Mouse (Mus musculus) MEL (cell line): Measurements from ENCODE around the gene Ccpg1. TPM values are rescaled to one million over a fixed set of nuclear protein-coding genes. Genes with fewer than 3 reads are reported as not detected.

ENCODE experiments used
- DNase-seq: peaks from one replicate; pipeline ENCODE4 v3.0.0; 2011; ENCODE audit warnings: low read depth, low spot score
- H3K27ac ChIP-seq: 2 replicates; pipeline ENCODE4 v1.5.1; 2012; ENCODE audit warnings: low read depth, mild to moderate bottlenecking, control low read depth, low read length, moderate library complexity; ENCODE audit not compliant: control insufficient read depth
- H3K27me3 ChIP-seq, 2 experiments: fragments of 150-350 bp in 1 of 2; sonication (generic) in 1 of 2; 2 replicates each; pipeline ENCODE4 v1.6.1; 2012; ENCODE audit warnings: low read length in 2 of 2, mild to moderate bottlenecking in 2 of 2, improper control_type of control experiment in 1 of 2, moderate library complexity in 1 of 2; ENCODE audit not compliant: insufficient read depth in 2 of 2, control insufficient read depth in 1 of 2
- H3K36me3 ChIP-seq, 2 experiments: 2 replicates each; pipeline ENCODE4 v1.6.1; 2012 to 2014; ENCODE audit warnings: low read length in 2 of 2, improper control_type of control experiment in 1 of 2, inconsistent platforms in 1 of 2, mild to moderate bottlenecking in 1 of 2; ENCODE audit not compliant: insufficient read depth in 2 of 2, control insufficient read depth in 1 of 2
- H3K4me1 ChIP-seq, 2 experiments: fragments of 150-350 bp in 1 of 2; sonication (generic) in 1 of 2; 2 replicates each; pipeline ENCODE4 v1.6.1; 2012; ENCODE audit warnings: low read length in 2 of 2, improper control_type of control experiment in 1 of 2, mild to moderate bottlenecking in 1 of 2; ENCODE audit not compliant: insufficient read depth in 2 of 2, control insufficient read depth in 1 of 2
- H3K4me3 ChIP-seq, 2 experiments: fragments of 150-350 bp in 1 of 2; sonication (generic) in 1 of 2; 2 replicates each; pipeline ENCODE4 v1.5.1; 2012; ENCODE audit warnings: low read depth in 2 of 2, low read length in 2 of 2, mild to moderate bottlenecking in 2 of 2, moderate library complexity in 2 of 2, control low read depth in 1 of 2, improper control_type of control experiment in 1 of 2; ENCODE audit not compliant: control insufficient read depth in 1 of 2, insufficient read depth in 1 of 2
- H3K79me2 ChIP-seq: 2 replicates; pipeline ENCODE4 v1.6.1; 2012; ENCODE audit warnings: mild to moderate bottlenecking, low read length, moderate library complexity; ENCODE audit not compliant: control insufficient read depth, poor library complexity, insufficient read depth
- H3K9ac ChIP-seq: 2 replicates; pipeline ENCODE4 v1.6.1; 2012; ENCODE audit warnings: low read depth, mild to moderate bottlenecking, control low read depth, low read length, moderate library complexity; ENCODE audit not compliant: control insufficient read depth, poor library complexity, severe bottlenecking
- H3K9me3 ChIP-seq: fragments of 150-350 bp; sonication (generic); replicated peaks from 2 replicates; pipeline ENCODE4 v1.6.1; 2012; ENCODE audit warnings: mild to moderate bottlenecking, low read length, improper control_type of control experiment, moderate library complexity; ENCODE audit not compliant: insufficient read depth
- BHLHE40 ChIP-seq: IDR thresholded peaks from 2 replicates; pipeline ENCODE4 v1.6.1; 2012; ENCODE audit warnings: low read depth, mild to moderate bottlenecking, inconsistent platforms, low read length, improper control_type of control experiment, borderline replicate concordance
- CHD1 ChIP-seq: IDR thresholded peaks from 2 replicates; pipeline ENCODE4 v1.6.1; 2012; ENCODE audit warnings: low read depth, mild to moderate bottlenecking, inconsistent platforms, low read length, improper control_type of control experiment
- CTCF ChIP-seq, 3 experiments: IDR thresholded peaks in 2 of 3; conservative IDR thresholded peaks in 1 of 3; 2 replicates each; pipeline ENCODE4 v1.5.1; 2011 to 2012; ENCODE audit warnings: low read length in 3 of 3, low read depth in 2 of 3, mild to moderate bottlenecking in 2 of 3, improper control_type of control experiment in 1 of 3, inconsistent platforms in 1 of 3, mixed read lengths in 1 of 3, moderate library complexity in 1 of 3; ENCODE audit not compliant: control insufficient read depth in 1 of 3, insufficient read depth in 1 of 3, poor library complexity in 1 of 3, severe bottlenecking in 1 of 3
- E2F4 ChIP-seq: IDR thresholded peaks from 2 replicates; pipeline ENCODE4 v1.6.1; 2011; ENCODE audit warnings: low read depth, low read length, improper control_type of control experiment, borderline replicate concordance
- ELF1 ChIP-seq: IDR thresholded peaks from 2 replicates; pipeline ENCODE4 v1.6.1; 2014; ENCODE audit warnings: low read depth, mild to moderate bottlenecking, inconsistent platforms, low read length, improper control_type of control experiment, moderate library complexity
- ETS1 ChIP-seq: IDR thresholded peaks from 2 replicates; pipeline ENCODE4 v1.6.1; 2012; ENCODE audit warnings: low read depth, mild to moderate bottlenecking, inconsistent platforms, low read length, improper control_type of control experiment, moderate library complexity
- GABPA ChIP-seq: IDR thresholded peaks from 2 replicates; pipeline ENCODE4 v1.6.1; 2012; ENCODE audit warnings: low read depth, mild to moderate bottlenecking, inconsistent platforms, low read length, improper control_type of control experiment, moderate library complexity
- HCFC1 ChIP-seq: IDR thresholded peaks from 2 replicates; pipeline ENCODE4 v1.6.1; 2012; ENCODE audit warnings: low read depth, mild to moderate bottlenecking, inconsistent platforms, low read length, improper control_type of control experiment, moderate library complexity
- JUND ChIP-seq: IDR thresholded peaks from 2 replicates; pipeline ENCODE4 v1.6.1; 2011; ENCODE audit warnings: low read depth, mild to moderate bottlenecking, improper control_type of control experiment, low read length
- KAT2A ChIP-seq: conservative IDR thresholded peaks from 2 replicates; pipeline ENCODE4 v1.6.1; 2012; ENCODE audit warnings: low read depth, low read length, improper control_type of control experiment, inconsistent platforms
- MAFK ChIP-seq: IDR thresholded peaks from 2 replicates; pipeline ENCODE4 v1.6.1; 2011; ENCODE audit warnings: low read depth, mild to moderate bottlenecking, low read length, improper control_type of control experiment, borderline replicate concordance
- MAX ChIP-seq: IDR thresholded peaks from 2 replicates; pipeline ENCODE4 v1.6.1; 2011; ENCODE audit warnings: low read length, improper control_type of control experiment
- MAZ ChIP-seq: IDR thresholded peaks from 2 replicates; pipeline ENCODE4 v1.6.1; 2012; ENCODE audit warnings: low read depth, mild to moderate bottlenecking, inconsistent platforms, low read length, improper control_type of control experiment
- MEF2A ChIP-seq: IDR thresholded peaks from 2 replicates; pipeline ENCODE4 v1.6.1; 2014; ENCODE audit warnings: low read depth, mild to moderate bottlenecking, inconsistent platforms, low read length, improper control_type of control experiment; ENCODE audit not compliant: poor library complexity, insufficient replicate concordance, severe bottlenecking; ENCODE audit errors: extremely low read depth
- MXI1 ChIP-seq: IDR thresholded peaks from 2 replicates; pipeline ENCODE4 v1.6.1; 2011; ENCODE audit warnings: mild to moderate bottlenecking, low read depth, low read length, improper control_type of control experiment
- MYC ChIP-seq: IDR thresholded peaks from 2 replicates; pipeline ENCODE4 v1.6.1; 2011; ENCODE audit warnings: low read depth, mild to moderate bottlenecking, low read length, improper control_type of control experiment, moderate library complexity
- NRF1 ChIP-seq: IDR thresholded peaks from 2 replicates; pipeline ENCODE4 v1.6.1; 2014; ENCODE audit warnings: low read depth, mild to moderate bottlenecking, inconsistent platforms, low read length, improper control_type of control experiment, moderate library complexity; ENCODE audit not compliant: poor library complexity, insufficient read depth, severe bottlenecking
- POLR2A ChIP-seq, 2 experiments: IDR thresholded peaks; 2 replicates each; pipeline ENCODE4 v1.6.1; 2011 to 2012; ENCODE audit warnings: low read length in 2 of 2, mild to moderate bottlenecking in 2 of 2, control low read depth in 1 of 2, improper control_type of control experiment in 1 of 2, low read depth in 1 of 2, moderate library complexity in 1 of 2; ENCODE audit not compliant: control insufficient read depth in 1 of 2, insufficient read depth in 1 of 2, poor library complexity in 1 of 2
- POLR2AphosphoS5 ChIP-seq: IDR thresholded peaks from 2 replicates; pipeline ENCODE4 v1.6.1; 2012; ENCODE audit warnings: low read depth, borderline replicate concordance, mild to moderate bottlenecking, inconsistent platforms, low read length, moderate library complexity, mixed read lengths
- RAD21 ChIP-seq: IDR thresholded peaks from 2 replicates; pipeline ENCODE4 v1.6.1; 2011; ENCODE audit warnings: mild to moderate bottlenecking, low read depth, low read length, improper control_type of control experiment
- TBP ChIP-seq: IDR thresholded peaks from 2 replicates; pipeline ENCODE4 v1.8.0; 2011; ENCODE audit warnings: low read depth, low read length, improper control_type of control experiment
- USF1 ChIP-seq: IDR thresholded peaks from 2 replicates; pipeline ENCODE4 v1.6.1; 2014; ENCODE audit warnings: low read depth, mild to moderate bottlenecking, inconsistent platforms, low read length, improper control_type of control experiment, moderate library complexity
- ZC3H11A ChIP-seq: IDR thresholded peaks from 2 replicates; pipeline ENCODE4 v1.6.1; 2012; ENCODE audit warnings: low read depth, mild to moderate bottlenecking, inconsistent platforms, low read length, improper control_type of control experiment
- ZMIZ1 ChIP-seq: IDR thresholded peaks from 2 replicates; pipeline ENCODE4 v1.6.1; 2012; ENCODE audit warnings: low read depth, mild to moderate bottlenecking, inconsistent platforms, low read length, improper control_type of control experiment, moderate library complexity
- polyA plus RNA-seq, 2 experiments: library from polyadenylated mRNA; stranded (reverse) in 1 of 2; unstranded in 1 of 2; fragments of >175 nt in 1 of 2; fragments of >200 nt in 1 of 2; gene quantifications; 2 replicates each; pipeline versions ENCODE4 v1.2.1 to v1.2.4; 2012; ENCODE audit warnings: low replicate concordance in 2 of 2, low read depth in 1 of 2; ENCODE audit not compliant: insufficient read length in 2 of 2, insufficient read depth in 1 of 2, missing spikeins in 1 of 2
- total RNA-seq: library from RNA; depleted of rRNA; stranded (reverse); fragments of 300-350 nt; gene quantifications from 2 replicates; pipeline ENCODE4 v1.2.3, GENCODE M21; 2012

The Ccpg1 gene
- total and polyA plus RNA-seq, 3 experiments: 2.1 to 12.5 TPM; not detected in 1

GRCm38 (mm10) chr9:72969874-72970273, 15.4 kb upstream of the Ccpg1 start:
- DNase-seq: no peak

GRCm38 (mm10) chr9:72972435-72972834, 12.8 kb upstream of the Ccpg1 start:
- no peak overlapping the region for H3K9ac ChIP-seq
- H3K79me2 ChIP-seq: no peaks in the 10 kb centered on the region
- DNase-seq: no peak
- H3K36me3 ChIP-seq: no peaks in the 10 kb centered on the region
- no peak overlapping the region for H3K4me3 ChIP-seq
- H3K9me3 ChIP-seq: no peaks in the 10 kb centered on the region
- H3K27ac ChIP-seq: no peak overlapping the region
- no peaks in the 10 kb centered on the region for H3K27me3 ChIP-seq
- no peaks in the 10 kb centered on the region for H3K4me1 ChIP-seq
- TF ChIP-seq NRF1 (no peak), RAD21 (no peak), TBP (no peak), POLR2A (IDR thresholded peaks at IDR 0.05; ENCODE audit: control insufficient read depth in 1 of 2, insufficient read depth in 1 of 2, low read depth in 1 of 2, low read length in 2 of 2, poor library complexity in 1 of 2) (no peak), CHD1 (no peak), MAFK (no peak), MEF2A (no peak), JUND (no peak), MYC (no peak), MAX (no peak), CTCF (IDR thresholded peaks at IDR 0.05 in 2 of 3, conservative IDR thresholded peaks at IDR 0.05 in 1 of 3; ENCODE audit: control insufficient read depth in 1 of 3, insufficient read depth in 1 of 3, low read depth in 2 of 3, low read length in 3 of 3, poor library complexity in 1 of 3, severe bottlenecking in 1 of 3) (no peak), MAZ (no peak), E2F4 (no peak), ELF1 (no peak), POLR2AphosphoS5 (no peak), KAT2A (no peak), ETS1 (no peak), USF1 (no peak), ZC3H11A (no peak), HCFC1 (no peak)

More at GRCm38 (mm10) chr9:72969874-72970273, 15.4 kb upstream of the Ccpg1 start:
- no peak overlapping the region for H3K9ac ChIP-seq
- H3K4me1 ChIP-seq: no peaks in the 10 kb centered on the region
- H3K4me3 ChIP-seq: no peak overlapping the region
- no peaks in the 10 kb centered on the region for H3K36me3 ChIP-seq
- H3K27ac ChIP-seq: no peak overlapping the region
- H3K9me3 ChIP-seq: no peaks in the 10 kb centered on the region
- no peaks in the 10 kb centered on the region for H3K79me2 ChIP-seq
- TF ChIP-seq ZMIZ1 (no peak), MAZ (no peak), MXI1 (no peak), CTCF (IDR thresholded peaks at IDR 0.05 in 2 of 3, conservative IDR thresholded peaks at IDR 0.05 in 1 of 3; ENCODE audit: control insufficient read depth in 1 of 3, insufficient read depth in 1 of 3, low read depth in 2 of 3, low read length in 3 of 3, poor library complexity in 1 of 3, severe bottlenecking in 1 of 3) (peak in 2 of 3 experiments; percentile 38 to 44; a peak in 4 of 6 replicates), BHLHE40 (no peak), TBP (no peak), POLR2AphosphoS5 (no peak), GABPA (no peak)
- H3K27me3 ChIP-seq: no peaks in the 10 kb centered on the region
